Mouse (Mus musculus): ENCODE measurements around the gene Galnt4.

GRCm38 (mm10) chr10:99060588-99060987 lies 47.4 kb upstream of the Galnt4 start:
- TF ChIP-seq POLR2A (IDR thresholded peaks at IDR 0.05; ENCODE audit: borderline replicate concordance, extremely low read depth, low read depth, low read length): no peak
- no peak for TF ChIP-seq CTCF (IDR thresholded peaks at IDR 0.05; ENCODE audit: insufficient read depth, low read length)
